Comparison of ENCODE assay signal across 42 mouse cellular contexts in the genomic region with DNA sequence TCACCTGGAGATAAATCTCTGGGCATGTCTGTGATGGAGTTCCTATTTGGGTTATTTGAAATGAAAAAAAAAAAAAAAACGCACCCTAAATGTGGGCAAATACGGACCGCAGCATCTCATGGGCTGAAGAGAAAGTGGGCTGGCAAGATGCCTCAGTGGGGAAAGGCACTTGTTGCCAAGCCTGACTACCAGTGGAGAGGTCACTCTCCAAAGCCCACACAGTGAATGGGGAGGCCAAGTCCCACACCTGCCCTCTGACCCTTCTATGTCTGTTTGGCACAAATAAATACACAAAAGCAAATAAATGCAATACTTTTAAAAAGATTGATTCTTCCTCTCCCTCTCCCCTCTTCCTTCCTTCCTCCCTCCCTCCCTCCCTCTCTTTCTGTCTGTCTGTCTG. TPM values are rescaled to one million over a fixed set of nuclear protein-coding genes. Genes with fewer than 3 reads are reported as not detected.
"Had no signal": no experiment of that assay in that cellular context is flagged by ENCODE, and none has a peak within 500 bp of the region (broad histone marks: within the 10 kb centered on the region; RNA-seq: fewer than 3 reads in every experiment).

No protein-coding gene starts in this region.

- H3K4me2 ChIP-seq: limb, embryonic 12.5 days; limb, embryonic 13.5 days; limb, embryonic 15.5 days; liver, embryonic 13.5 days; liver, embryonic 15.5 days; lung, embryonic 14.5 days; lung, embryonic 15.5 days; midbrain, embryonic 11.5 days; midbrain, embryonic 12.5 days; midbrain, embryonic 13.5 days; midbrain, embryonic 15.5 days; neural tube, embryonic 12.5 days; neural tube, embryonic 13.5 days had no signal

- H3K27ac ChIP-seq: left cerebral cortex, adult 2 months; limb, embryonic 10.5 days; limb, embryonic 12.5 days; limb, embryonic 13.5 days; limb, embryonic 15.5 days; liver, embryonic 13.5 days; liver, embryonic 14.5 days; liver, embryonic 15.5 days; lung, embryonic 15.5 days; macrophage; midbrain, embryonic 10.5 days; midbrain, embryonic 12.5 days; midbrain, embryonic 13.5 days; midbrain, embryonic 15.5 days; neural tube, embryonic 12.5 days; neural tube, embryonic 13.5 days had no signal

- H3K9me3 ChIP-seq: limb, embryonic 10.5 days; limb, embryonic 12.5 days; limb, embryonic 13.5 days; limb, embryonic 15.5 days; liver, embryonic 13.5 days; liver, embryonic 15.5 days; lung, embryonic 15.5 days; midbrain, embryonic 10.5 days; midbrain, embryonic 12.5 days; midbrain, embryonic 13.5 days; midbrain, embryonic 15.5 days; neural tube, embryonic 12.5 days; neural tube, embryonic 13.5 days had no signal

- H3K4me1 ChIP-seq: limb, embryonic 12.5 days; limb, embryonic 13.5 days; limb, embryonic 15.5 days; midbrain, embryonic 12.5 days; midbrain, embryonic 13.5 days; midbrain, embryonic 15.5 days; neural tube, embryonic 12.5 days; neural tube, embryonic 13.5 days had no signal

- H3K27me3 ChIP-seq: limb, embryonic 12.5 days; limb, embryonic 13.5 days; lung, embryonic 15.5 days; megakaryocyte, embryonic 14.5 days; midbrain, embryonic 12.5 days; midbrain, embryonic 13.5 days; midbrain, embryonic 15.5 days; neural tube, embryonic 12.5 days; neural tube, embryonic 13.5 days had no signal

- H3K4me3 ChIP-seq: left cerebral cortex, adult 2 months; limb, embryonic 10.5 days; limb, embryonic 12.5 days; limb, embryonic 13.5 days; limb, embryonic 15.5 days; liver, embryonic 13.5 days; liver, embryonic 15.5 days; lung, embryonic 15.5 days; megakaryocyte, embryonic 14.5 days; midbrain, embryonic 10.5 days; midbrain, embryonic 12.5 days; midbrain, embryonic 13.5 days; midbrain, embryonic 15.5 days; myocyte; neural tube, embryonic 12.5 days; neural tube, embryonic 13.5 days had no signal

- ATAC-seq: lung, postnatal 0 days; midbrain, embryonic 13.5 days; midbrain, embryonic 15.5 days; midbrain, embryonic 16.5 days had no signal

- H3K36me3 ChIP-seq: limb, embryonic 10.5 days; limb, embryonic 12.5 days; limb, embryonic 13.5 days; limb, embryonic 15.5 days; liver, embryonic 13.5 days; liver, embryonic 15.5 days; lung, embryonic 15.5 days; midbrain, embryonic 10.5 days; midbrain, embryonic 12.5 days; midbrain, embryonic 13.5 days; midbrain, embryonic 15.5 days; neural tube, embryonic 12.5 days; neural tube, embryonic 13.5 days had no signal

- DNase-seq: left cerebral cortex, postnatal 4 days; liver, embryonic 13.5 days; lung, adult 18-20 months; lung, adult 2 months; lung, embryonic 14.5 days; lung, postnatal 10 days; lung, postnatal 14 days; lung, postnatal 36 days; lung, postnatal 4 days; midbrain, embryonic 14.5 days had no signal

- H3K9ac ChIP-seq: limb, embryonic 12.5 days; limb, embryonic 13.5 days; limb, embryonic 15.5 days; liver, embryonic 13.5 days; liver, embryonic 14.5 days; liver, embryonic 15.5 days; lung, embryonic 14.5 days; lung, embryonic 15.5 days; midbrain, embryonic 12.5 days; midbrain, embryonic 13.5 days; midbrain, embryonic 15.5 days; neural tube, embryonic 12.5 days; neural tube, embryonic 13.5 days had no signal

RNA-seq across cellular contexts. Expression of a gene that starts 14.9 kb away (rescaled TPM):
- total RNA-seq: left cerebral cortex, adult 18-20 months; left cerebral cortex, adult 2 months; left cerebral cortex, adult 8-10 months; left cerebral cortex, postnatal 10 days; left cerebral cortex, postnatal 14 days; left cerebral cortex, postnatal 25 days; left cerebral cortex, postnatal 36 days; megakaryocyte progenitor cell, adult 5-6 weeks; megakaryocyte-erythroid progenitor cell, adult 5-6 weeks; monocyte, adult 5-6 weeks had no signal
- polyA plus RNA-seq: limb, embryonic 10.5 days; limb, embryonic 11.5 days; limb, embryonic 12.5 days; limb, embryonic 13.5 days; limb, embryonic 14.5 days; limb, embryonic 15.5 days; liver, embryonic 13.5 days; liver, embryonic 14.5 days; liver, embryonic 15.5 days; macrophage; midbrain, embryonic 10.5 days; midbrain, embryonic 11.5 days; midbrain, embryonic 12.5 days; midbrain, embryonic 13.5 days; midbrain, embryonic 14.5 days; myocyte; neural tube, embryonic 11.5 days; neural tube, embryonic 12.5 days had no signal

RNA-seq across cellular contexts. Expression of a gene that starts 54.1 kb away (rescaled TPM):
- total RNA-seq: megakaryocyte progenitor cell, adult 5-6 weeks; megakaryocyte-erythroid progenitor cell, adult 5-6 weeks; monocyte, adult 5-6 weeks had no signal
- polyA plus RNA-seq: macrophage had no signal
